Mouse (Mus musculus) heart, postnatal 14 days (tissue): ENCODE data around the gene Ces1g. TPM values are rescaled to one million over a fixed set of nuclear protein-coding genes. Genes with fewer than 3 reads are reported as not detected.
A peak's percentile ranks its signal among the peaks of the same experiment; 100 is the strongest.

Experiments
- DNase-seq, 2 experiments: peaks; one replicate each; pipeline ENCODE4 v3.0.0; 2021 to 2022
- intact Hi-C: fragments of 180-260 bp; cut with DNase I; formaldehyde crosslinking; loops from one replicate; pipeline ENCODE4 v1.15.1; 2025
- long read RNA-seq, 2 experiments: library from polyadenylated mRNA; stranded (forward); transcript quantifications; one replicate each; pipeline ENCODE4 v2.0.0; 2021
- total RNA-seq, 2 experiments: library from RNA; stranded (reverse); gene quantifications; 2 replicates each; pipeline ENCODE4 v1.2.3; 2021

Gene Ces1g
- not detected for total RNA-seq
- long read RNA-seq, experiment 1, result 0 reads
- long read RNA-seq, experiment 2, result 0 reads

GRCm38 (mm10) chr8:93337207-93337606 is at the start of gene Ces1g:
Gene Ces1g (minus strand): TSS chr8:93337308.
- intact Hi-C loops, result no loop called here
- DNase-seq, result no peak

- intact Hi-C loops, result no loop called here
- DNase-seq, result no peak
These were observed 42.5 kb upstream of the Ces1g start, which contains the start of gene Ces1h for GRCm38 (mm10) chr8:93379625-93380024. Gene Ces1h (minus strand): TSS chr8:93379725.

- intact Hi-C loops, result no loop called here
- no peak for DNase-seq
These were observed 32.4 kb upstream of the Ces1g start for GRCm38 (mm10) chr8:93369481-93369880.

GRCm38 (mm10) chr8:93360113-93360512 is 23.0 kb upstream of the Ces1g start:
- intact Hi-C loops, result no loop called here
- peak in 1 of 2 experiments; percentile 12 for DNase-seq

- intact Hi-C loops, result no loop called here
- DNase-seq, result no peak
These were observed 2.4 kb upstream of the Ces1g start for GRCm38 (mm10) chr8:93339531-93339930.

GRCm38 (mm10) chr8:93332703-93333102 is 4.4 kb downstream of the Ces1g start:
- DNase-seq, result no peak
- intact Hi-C loops, result no loop called here

GRCm38 (mm10) chr8:93331151-93331550 is 6.0 kb downstream of the Ces1g start:
- no peak for DNase-seq
- intact Hi-C loops, result no loop called here

GRCm38 (mm10) chr8:93325123-93325522 is 12.0 kb downstream of the Ces1g start:
- DNase-seq, result no peak
- intact Hi-C loops, result no loop called here

- intact Hi-C loops, result no loop called here
- DNase-seq, result no peak
These were observed 20.1 kb downstream of the Ces1g start for GRCm38 (mm10) chr8:93317031-93317430.

- no peak for DNase-seq
- intact Hi-C loops, result no loop called here
These were observed 21.6 kb downstream of the Ces1g start for GRCm38 (mm10) chr8:93315557-93315956.

GRCm38 (mm10) chr8:93283896-93284295 is 53.2 kb downstream of the Ces1g start:
- no peak for DNase-seq
- intact Hi-C loops, result no loop called here

- no peak for DNase-seq
- intact Hi-C loops, result no loop called here
These were observed 54.8 kb downstream of the Ces1g start for GRCm38 (mm10) chr8:93282349-93282748.

GRCm38 (mm10) chr8:93279556-93279955 is 57.6 kb downstream of the Ces1g start, which contains the start of gene Ces1f:
Gene Ces1f (minus strand): TSS chr8:93279747.
- no peak for DNase-seq
- intact Hi-C loops, result no loop called here

GRCm38 (mm10) chr8:93278176-93278805 is 58.8 kb downstream of the Ces1g start:
- intact Hi-C loops, result no loop called here
- DNase-seq, result no peak

GRCm38 (mm10) chr8:93274609-93275008 is 62.5 kb downstream of the Ces1g start:
- intact Hi-C loops, result no loop called here
- no peak for DNase-seq

GRCm38 (mm10) chr8:93273321-93273720 is 63.8 kb downstream of the Ces1g start:
- intact Hi-C loops, result no loop called here
- DNase-seq, result no peak

- peak; percentile 4 to 17 for DNase-seq
- intact Hi-C loops, result no loop called here
These were observed 64.4 kb downstream of the Ces1g start for GRCm38 (mm10) chr8:93272686-93273085.

GRCm38 (mm10) chr8:93261436-93261835 is 75.7 kb downstream of the Ces1g start:
- intact Hi-C loops, result no loop called here
- no peak for DNase-seq

- DNase-seq, result no peak
- intact Hi-C loops, result no loop called here
These were observed 84.6 kb downstream of the Ces1g start for GRCm38 (mm10) chr8:93252400-93252925.
